Mouse (Mus musculus): ENCODE measurements around the gene Tmeff1.
A peak's percentile ranks its signal among the peaks of the same experiment; 100 is the strongest.
"Not testable (repeated sequence)": the region's sequence is repeated elsewhere in the genome, so short reads cannot be mapped to it uniquely, and the experiment has no call there.

The Tmeff1 gene

GRCm38 (mm10) chr4:48678793-48679192 lies 93.8 kb downstream of the Tmeff1 start:
- no peak for DNase-seq

GRCm38 (mm10) chr4:48679728-48680127 lies 94.8 kb downstream of the Tmeff1 start:
- DNase-seq = not testable (repeated sequence)

GRCm38 (mm10) chr4:48680214-48680613 lies 95.2 kb downstream of the Tmeff1 start:
- no peak for DNase-seq

- DNase-seq = peak; percentile 67 to 84
Measured at GRCm38 (mm10) chr4:48680648-48681343, 95.8 kb downstream of the Tmeff1 start.

- no peak for DNase-seq
Measured at GRCm38 (mm10) chr4:48683126-48683525, 98.2 kb downstream of the Tmeff1 start.

GRCm38 (mm10) chr4:48683633-48684209 lies 98.7 kb downstream of the Tmeff1 start:
- DNase-seq = peak in 1 of 2 experiments; percentile 15

GRCm38 (mm10) chr4:48684593-48685187 lies 99.7 kb downstream of the Tmeff1 start:
- no peak for DNase-seq

GRCm38 (mm10) chr4:48688148-48688547 lies 103.2 kb downstream of the Tmeff1 start:
- no peak for DNase-seq

GRCm38 (mm10) chr4:48690640-48691039 lies 105.7 kb downstream of the Tmeff1 start:
- DNase-seq = peak; percentile 98

- DNase-seq = peak; percentile 81
Measured at GRCm38 (mm10) chr4:48691793-48692437, 106.9 kb downstream of the Tmeff1 start.

GRCm38 (mm10) chr4:48692736-48693292 lies 107.8 kb downstream of the Tmeff1 start:
- DNase-seq = no peak

- DNase-seq = no peak
Measured at GRCm38 (mm10) chr4:48696706-48697105, 111.7 kb downstream of the Tmeff1 start.

- no peak for DNase-seq
Measured at GRCm38 (mm10) chr4:48697302-48697701, 112.3 kb downstream of the Tmeff1 start.
